Mouse (Mus musculus) hindbrain, embryonic 10.5 days (tissue): ENCODE results near the gene Fdxacb1. TPM values are rescaled to one million over a fixed set of nuclear protein-coding genes. Genes with fewer than 3 reads are reported as not detected.

ENCODE experiments used
- DNase-seq: peaks from one replicate; pipeline ENCODE4 v3.0.0-alpha.2; 2017; ENCODE audit warnings: low spot score
- H3K27ac ChIP-seq: fragments of 300-500 bp; sonication (generic); 2 replicates; pipeline ENCODE4 v1.5.1; 2016; ENCODE audit warnings: mild to moderate bottlenecking, moderate library complexity
- H3K27me3 ChIP-seq: fragments of 300-500 bp; sonication (generic); 2 replicates; pipeline ENCODE4 v1.6.1; 2016; ENCODE audit warnings: mild to moderate bottlenecking; ENCODE audit not compliant: poor library complexity, insufficient read depth, severe bottlenecking
- H3K36me3 ChIP-seq: fragments of 300-500 bp; sonication (generic); 2 replicates; pipeline ENCODE4 v1.6.1; 2016; ENCODE audit warnings: mild to moderate bottlenecking, moderate library complexity
- H3K4me1 ChIP-seq: fragments of 300-500 bp; sonication (generic); replicated peaks from 2 replicates; pipeline ENCODE4 v1.6.1; 2016; ENCODE audit warnings: mild to moderate bottlenecking
- H3K4me3 ChIP-seq: fragments of 300-500 bp; sonication (generic); 2 replicates; pipeline ENCODE4 v1.5.1; 2016; ENCODE audit warnings: mild to moderate bottlenecking, moderate library complexity
- H3K9me3 ChIP-seq: fragments of 300-500 bp; sonication (generic); 2 replicates; pipeline ENCODE4 v1.6.1; 2016; ENCODE audit warnings: mild to moderate bottlenecking, moderate library complexity
- WGBS: fragments of 180-500 bp; shearing (Covaris S2); methylation state at CpG from one replicate; pipeline ENCODE4 v1.1.7; 2016; 5-methylcytosine and 5-hydroxymethylcytosine counted together
- polyA plus RNA-seq: library from polyadenylated mRNA; unstranded; fragments of >200 nt; fragmentation: Nextera tagmentation; extraction: Ambion mirVana; gene quantifications from 2 replicates; pipeline ENCODE4 v1.2.1, GENCODE M21; 2016

The Fdxacb1 gene
- polyA plus RNA-seq, 1 experiment from 2014 or later: 11.4 TPM

- Histone ChIP-seq H3K27me3 (peaks cover 22% of the 10 kb centered on the region), H3K4me3 (no peak overlapping the region), H3K4me1 (peaks cover 44% of the 10 kb centered on the region), H3K36me3 (no peaks in the 10 kb centered on the region), H3K27ac (peak overlapping the region; percentile 74), H3K9me3 (no peaks in the 10 kb centered on the region)
- DNase-seq: peak; percentile 40
- 9% methylated on average over 4 of the region's 4 CpGs for WGBS
These were observed 35.5 kb upstream of the Fdxacb1 start for GRCm38 (mm10) chr9:50732560-50732959.

GRCm38 (mm10) chr9:50734989-50735388 lies 33.0 kb upstream of the Fdxacb1 start:
- DNase-seq: peak; percentile 55
- Histone ChIP-seq H3K27me3 (peaks cover 18% of the 10 kb centered on the region), H3K36me3 (no peaks in the 10 kb centered on the region), H3K4me1 (peaks cover 35% of the 10 kb centered on the region), H3K4me3 (no peak overlapping the region), H3K9me3 (no peaks in the 10 kb centered on the region), H3K27ac (no peak overlapping the region)
- 11% methylated on average over 9 of the region's 9 CpGs for WGBS

GRCm38 (mm10) chr9:50738914-50739870 lies 28.8 kb upstream of the Fdxacb1 start, which contains the start of gene Dixdc1:
Gene Dixdc1, minus strand, starts transcription at chr9:50739517.
- Histone ChIP-seq H3K27me3 (peaks cover 13% of the 10 kb centered on the region), H3K9me3 (no peaks in the 10 kb centered on the region), H3K4me3 (peak within 1 kb of the TSS; percentile 49), H3K4me1 (peaks cover 12% of the 10 kb centered on the region), H3K27ac (peak within 1 kb of the TSS; percentile 30; the same call in 1 of the 2 replicates), H3K36me3 (no peaks in the 10 kb centered on the region)
- WGBS: 14% methylated on average over 36 of the region's 36 CpGs
- peak; percentile 93 for DNase-seq

GRCm38 (mm10) chr9:50740867-50741784 lies 26.9 kb upstream of the Fdxacb1 start:
- 89% methylated on average over 14 of the region's 14 CpGs for WGBS

GRCm38 (mm10) chr9:50742261-50742660 lies 25.8 kb upstream of the Fdxacb1 start:
- H3K27ac ChIP-seq: no peak overlapping the region
- no peaks in the 10 kb centered on the region for H3K36me3 ChIP-seq
- H3K4me3 ChIP-seq: no peak overlapping the region
- DNase-seq: no peak
- H3K4me1 ChIP-seq: peaks cover 22% of the 10 kb centered on the region
- peaks cover 40% of the 10 kb centered on the region for H3K27me3 ChIP-seq
- 88% methylated on average over 3 of the region's 3 CpGs for WGBS
- H3K9me3 ChIP-seq: no peaks in the 10 kb centered on the region

More at GRCm38 (mm10) chr9:50740867-50741784, 26.9 kb upstream of the Fdxacb1 start:
- H3K9me3 ChIP-seq: no peaks in the 10 kb centered on the region
- H3K27me3 ChIP-seq: peaks cover 29% of the 10 kb centered on the region
- H3K4me1 ChIP-seq: peaks cover 16% of the 10 kb centered on the region
- no peaks in the 10 kb centered on the region for H3K36me3 ChIP-seq
- H3K4me3 ChIP-seq: no peak overlapping the region
- H3K27ac ChIP-seq: no peak overlapping the region
- DNase-seq: no peak

GRCm38 (mm10) chr9:50742744-50743143 lies 25.3 kb upstream of the Fdxacb1 start:
- H3K36me3 ChIP-seq: no peaks in the 10 kb centered on the region
- H3K27me3 ChIP-seq: peaks cover 35% of the 10 kb centered on the region
- H3K4me3 ChIP-seq: no peak overlapping the region
- no peak overlapping the region for H3K27ac ChIP-seq
- 72% methylated on average over 2 of the region's 2 CpGs for WGBS
- no peaks in the 10 kb centered on the region for H3K9me3 ChIP-seq
- H3K4me1 ChIP-seq: peaks cover 22% of the 10 kb centered on the region
- no peak for DNase-seq

- peak overlapping the region; percentile 69 for H3K27ac ChIP-seq
These were observed 22.2 kb upstream of the Fdxacb1 start for GRCm38 (mm10) chr9:50745806-50746205.

GRCm38 (mm10) chr9:50746214-50746677 lies 21.8 kb upstream of the Fdxacb1 start, which contains the start of gene 2310030G06Rik:
Gene 2310030G06Rik, minus strand, starts transcription at chr9:50746536.
- Histone ChIP-seq H3K36me3 (no peaks in the 10 kb centered on the region), H3K27ac (peak within 1 kb of the TSS; percentile 69), H3K27me3 (peaks cover 40% of the 10 kb centered on the region), H3K9me3 (no peaks in the 10 kb centered on the region), H3K4me1 (peaks cover 13% of the 10 kb centered on the region), H3K4me3 (peak within 1 kb of the TSS; percentile 51)
- 2% methylated on average over 19 of the region's 19 CpGs for WGBS
- peak; percentile 35 for DNase-seq

More at GRCm38 (mm10) chr9:50745806-50746205, 22.2 kb upstream of the Fdxacb1 start:
- H3K36me3 ChIP-seq: no peaks in the 10 kb centered on the region
- peaks cover 10% of the 10 kb centered on the region for H3K4me1 ChIP-seq
- peaks cover 36% of the 10 kb centered on the region for H3K27me3 ChIP-seq
- WGBS: 11% methylated on average over 7 of the region's 7 CpGs
- peak overlapping the region; percentile 51 for H3K4me3 ChIP-seq
- H3K9me3 ChIP-seq: no peaks in the 10 kb centered on the region
- DNase-seq: no peak

GRCm38 (mm10) chr9:50750706-50751105 lies 17.3 kb upstream of the Fdxacb1 start:
- Histone ChIP-seq H3K9me3 (no peaks in the 10 kb centered on the region), H3K36me3 (no peaks in the 10 kb centered on the region), H3K4me1 (peaks cover 20% of the 10 kb centered on the region), H3K27me3 (peaks cover 45% of the 10 kb centered on the region), H3K4me3 (no peak overlapping the region), H3K27ac (no peak overlapping the region)
- 70% methylated on average over 6 of the region's 6 CpGs for WGBS
- no peak for DNase-seq

GRCm38 (mm10) chr9:50751323-50751722 lies 16.7 kb upstream of the Fdxacb1 start, which contains the start of gene Cryab:
Gene Cryab, plus strand, starts transcription at chr9:50751325.
- Histone ChIP-seq H3K9me3 (no peaks in the 10 kb centered on the region), H3K4me3 (no peak within 1 kb of the TSS), H3K27me3 (peaks cover 39% of the 10 kb centered on the region), H3K36me3 (no peaks in the 10 kb centered on the region), H3K27ac (peak within 1 kb of the TSS; percentile 56; the same call in 1 of the 2 replicates), H3K4me1 (peaks cover 14% of the 10 kb centered on the region)
- 73% methylated on average over 22 of the region's 22 CpGs for WGBS
- no peak for DNase-seq

GRCm38 (mm10) chr9:50752054-50752602 lies 15.9 kb upstream of the Fdxacb1 start, which contains the start of gene Hspb2:
Gene Hspb2, minus strand, starts transcription at chr9:50752354.
- DNase-seq: no peak
- Histone ChIP-seq H3K27ac (peak within 1 kb of the TSS; percentile 56; the same call in 1 of the 2 replicates), H3K36me3 (no peaks in the 10 kb centered on the region), H3K4me3 (no peak within 1 kb of the TSS), H3K9me3 (no peaks in the 10 kb centered on the region), H3K27me3 (peaks cover 31% of the 10 kb centered on the region), H3K4me1 (peaks cover 10% of the 10 kb centered on the region)
- 73% methylated on average over 14 of the region's 14 CpGs for WGBS
